Mouse (Mus musculus) CD4-positive naive resting alpha-beta T cell, adult 57 days (primary cell): Measurements from ENCODE around the gene A730009L09Rik. TPM values are rescaled to one million over a fixed set of nuclear protein-coding genes. Genes with fewer than 3 reads are reported as not detected.

Source experiments
- total RNA-seq: library from RNA; stranded (reverse); gene quantifications from one replicate; pipeline ENCODE4 v1.2.4, GENCODE M21; 2023

The A730009L09Rik gene
- total RNA-seq: not detected

DNA sequence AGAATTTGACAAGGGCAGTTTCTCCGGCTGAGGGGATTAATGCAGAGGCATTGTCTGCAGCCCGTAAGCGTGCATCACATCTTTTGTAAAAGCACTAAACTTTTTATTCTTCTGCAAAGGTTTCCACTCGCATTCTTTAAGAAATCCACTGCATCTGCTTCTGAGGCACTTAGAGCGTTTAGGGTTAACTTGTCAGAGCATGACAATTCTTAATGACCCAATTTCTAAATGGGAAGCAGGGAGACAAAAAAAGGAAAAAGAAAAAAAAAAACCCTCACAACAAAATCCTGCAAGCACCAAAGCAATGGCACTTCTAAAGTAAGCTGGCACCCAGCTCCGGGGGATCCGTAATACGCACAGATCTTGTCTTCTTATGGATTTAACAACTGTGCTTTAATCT is at the start of gene A730009L09Rik:
Gene A730009L09Rik (plus strand): TSS at position 301 of the 400 bp plus-strand sequence.

Other genes with a start within 250 kb of the A730009L09Rik start
- gene Mrpl39, start 220.6 kb downstream of the A730009L09Rik start, total RNA-seq: 22.6 TPM